In genomic region chr1:153380746-153381282, GRCm38 (mm10) we compare ENCODE assay signal across 17 mouse cellular contexts. TPM values are rescaled to one million over a fixed set of nuclear protein-coding genes. Genes with fewer than 3 reads are reported as not detected.
"Had no signal": no experiment of that assay in that cellular context is flagged by ENCODE, and none has a peak within 500 bp of the region (broad histone marks: within the 10 kb centered on the region; RNA-seq: fewer than 3 reads in every experiment).

No protein-coding gene starts in this region.

- H3K9ac ChIP-seq: kidney, embryonic 15.5 days; liver, embryonic 13.5 days; stomach, embryonic 15.5 days had no signal

- H3K4me3 ChIP-seq: kidney, embryonic 15.5 days; left cerebral cortex, adult 2 months; liver, embryonic 13.5 days; stomach, embryonic 15.5 days had no signal

- H3K36me3 ChIP-seq: kidney, embryonic 15.5 days; liver, embryonic 13.5 days; stomach, embryonic 15.5 days had no signal

- H3K27ac ChIP-seq: kidney, embryonic 15.5 days; left cerebral cortex, adult 2 months; liver, embryonic 13.5 days; stomach, embryonic 15.5 days had no signal

- H3K4me2 ChIP-seq: kidney, embryonic 15.5 days; liver, embryonic 13.5 days; midbrain, embryonic 11.5 days; stomach, embryonic 15.5 days had no signal

- DNase-seq: kidney, postnatal 10 days; kidney, postnatal 36 days; layer of hippocampus, postnatal 36 days; liver, embryonic 13.5 days; lung, adult 2 months; lung, postnatal 14 days; lung, postnatal 4 days; midbrain, embryonic 14.5 days; retina, postnatal 1 day; right cerebral cortex, postnatal 25 days; spleen, adult 18-20 months; thymus, postnatal 25 days had no signal

- H3K4me1 ChIP-seq: liver, embryonic 13.5 days; stomach, embryonic 15.5 days had no signal

- H3K27me3 ChIP-seq: kidney, embryonic 15.5 days; liver, embryonic 13.5 days; stomach, embryonic 15.5 days had no signal

- H3K9me3 ChIP-seq: kidney, embryonic 15.5 days; liver, embryonic 13.5 days; stomach, embryonic 15.5 days had no signal

RNA-seq across cellular contexts. Expression of gene Shcbp1l, which starts 44.1 kb away (rescaled TPM):
- total RNA-seq: liver, adult 2 months had no signal
- polyA plus RNA-seq: liver, adult 2 months had no signal
